Mouse (Mus musculus) midbrain, embryonic 16.5 days (tissue): ENCODE measurements at regions not wholly inside any gene's neighbourhood (a gene's known extent, or its start where the extent isn't known, plus 50 kb on each side); places are given as distances from the start of the nearest gene placed in this dataset.

ENCODE experiments used
- ATAC-seq: fragments of 200-750 bp; cut with Nextera tagmentation; 2 replicates; pipeline ENCODE4 v1.8.0; 2017; ENCODE audit warnings: moderate TSS enrichment
- H3K27ac ChIP-seq: fragments of 300-500 bp; sonication (generic); 2 replicates; pipeline ENCODE4 v1.5.1; 2014; ENCODE audit warnings: mild to moderate bottlenecking, low read length, mixed read lengths
- H3K27me3 ChIP-seq: fragments of 300-500 bp; sonication (generic); 2 replicates; pipeline ENCODE4 v1.6.1; 2014; ENCODE audit warnings: low read depth, low read length, mixed read lengths; ENCODE audit not compliant: control insufficient read depth, insufficient read depth
- H3K36me3 ChIP-seq: fragments of 300-500 bp; sonication (generic); 2 replicates; pipeline ENCODE4 v1.6.1; 2014; ENCODE audit warnings: mild to moderate bottlenecking, low read length, moderate library complexity, mixed read lengths; ENCODE audit not compliant: control insufficient read depth, insufficient read depth
- H3K4me1 ChIP-seq: fragments of 300-500 bp; sonication (generic); 2 replicates; pipeline ENCODE4 v1.6.1; 2014; ENCODE audit warnings: mild to moderate bottlenecking, low read length, mixed read lengths; ENCODE audit not compliant: control insufficient read depth, insufficient read depth
- H3K4me2 ChIP-seq: fragments of 300-500 bp; sonication (generic); 2 replicates; pipeline ENCODE4 v1.6.1; 2014; ENCODE audit warnings: mild to moderate bottlenecking, low read length, mixed read lengths
- H3K4me3 ChIP-seq: fragments of 300-500 bp; sonication (generic); 2 replicates; pipeline ENCODE4 v1.5.1; 2014; ENCODE audit warnings: low read depth, mild to moderate bottlenecking, low read length, moderate library complexity, mixed read lengths
- H3K9ac ChIP-seq: fragments of 300-500 bp; sonication (generic); 2 replicates; pipeline ENCODE4 v1.6.1; 2014; ENCODE audit warnings: low read depth, low read length, mixed read lengths
- H3K9me3 ChIP-seq: fragments of 300-500 bp; sonication (generic); replicated peaks from 2 replicates; pipeline ENCODE4 v1.6.1; 2014; ENCODE audit warnings: mild to moderate bottlenecking, low read length, mixed read lengths; ENCODE audit not compliant: control insufficient read depth, poor library complexity, severe bottlenecking
- WGBS: fragments of 180-500 bp; shearing (Covaris S2); extraction: QIAGEN DNeasy Blood & Tissue Kit; methylation state at CpG from one replicate; pipeline ENCODE4 v1.1.7; 2014; 5-methylcytosine and 5-hydroxymethylcytosine counted together

DNA sequence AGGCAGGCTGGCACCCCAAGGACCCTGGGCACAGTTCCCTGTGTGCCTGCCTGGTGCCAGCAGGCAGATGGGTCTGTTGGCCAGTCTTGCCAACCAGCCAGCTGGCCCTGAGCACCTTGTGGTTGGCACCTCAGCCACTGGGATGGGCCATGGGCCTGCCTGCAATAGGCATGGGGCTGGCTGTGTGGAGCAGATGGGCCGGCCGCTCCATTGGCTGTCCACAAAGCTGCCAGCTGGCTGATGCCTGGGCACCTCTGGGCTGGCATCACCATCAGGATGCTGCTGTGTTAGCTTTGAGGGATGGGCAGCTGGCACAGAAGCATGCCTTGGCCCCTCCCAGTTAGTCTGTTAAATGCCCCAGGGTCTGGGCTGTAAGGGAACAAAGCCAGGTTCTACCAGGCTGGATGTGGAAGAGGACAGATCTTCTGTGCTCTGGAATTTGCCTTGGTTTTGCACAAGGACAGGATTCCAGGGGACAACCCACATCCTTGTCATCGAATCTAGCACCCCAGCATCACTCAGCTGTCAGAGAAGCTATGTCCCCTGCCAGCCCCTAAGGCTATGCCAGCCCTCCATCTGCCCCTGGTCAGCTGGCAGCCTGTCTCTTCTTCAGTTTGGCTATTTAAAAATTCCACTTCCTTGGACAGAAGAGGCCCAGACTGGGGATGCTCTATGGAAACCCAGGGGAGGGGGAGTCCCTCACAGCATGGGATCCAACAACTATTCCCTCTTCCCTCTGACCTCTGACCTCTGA lies 201.8 kb downstream of the Gm26897 start:
- H3K4me3 ChIP-seq, result no peak overlapping the region
- H3K27me3 ChIP-seq, result no peaks in the 10 kb centered on the region
- 0 out of 2 replicates have a peak, but pooled peaks have one; percentile 45 for ATAC-seq
- H3K36me3 ChIP-seq, result no peaks in the 10 kb centered on the region
- 62% methylated on average over 3 of the region's 3 CpGs for WGBS
- H3K27ac ChIP-seq, result no peak overlapping the region
- H3K9ac ChIP-seq, result no peak overlapping the region
- H3K4me2 ChIP-seq, result no peak overlapping the region
- no peaks in the 10 kb centered on the region for H3K4me1 ChIP-seq
- H3K9me3 ChIP-seq, result no peaks in the 10 kb centered on the region

DNA sequence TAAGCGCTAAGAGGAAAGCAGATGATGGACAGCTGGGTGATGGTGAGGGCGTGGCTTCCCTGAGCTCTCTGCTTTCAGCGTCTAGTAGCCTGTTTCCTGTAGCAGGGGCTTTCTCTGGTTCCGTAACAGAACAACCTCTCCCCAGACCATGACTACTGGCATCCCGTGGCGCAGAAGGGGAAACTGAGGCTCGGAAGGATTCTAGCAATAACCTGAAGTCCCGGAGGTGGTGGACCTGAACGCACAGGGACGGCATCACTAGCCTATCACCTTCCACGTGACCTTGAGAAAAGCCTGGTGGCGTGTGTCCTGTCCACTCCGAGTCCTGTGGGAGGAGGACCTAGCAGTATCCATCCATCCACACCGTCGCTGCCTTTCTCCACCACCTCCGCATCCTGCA lies 208.1 kb downstream of the Gm26897 start:
- no peaks in the 10 kb centered on the region for H3K27me3 ChIP-seq
- H3K9me3 ChIP-seq, result no peaks in the 10 kb centered on the region
- WGBS, result 69% methylated on average over 16 of the region's 16 CpGs
- peak overlapping the region; percentile 60 for H3K27ac ChIP-seq
- H3K4me2 ChIP-seq, result no peak overlapping the region
- H3K9ac ChIP-seq, result no peak overlapping the region
- no peak for ATAC-seq
- peaks cover 31% of the 10 kb centered on the region for H3K4me1 ChIP-seq
- H3K36me3 ChIP-seq, result no peaks in the 10 kb centered on the region
- no peak overlapping the region for H3K4me3 ChIP-seq

DNA sequence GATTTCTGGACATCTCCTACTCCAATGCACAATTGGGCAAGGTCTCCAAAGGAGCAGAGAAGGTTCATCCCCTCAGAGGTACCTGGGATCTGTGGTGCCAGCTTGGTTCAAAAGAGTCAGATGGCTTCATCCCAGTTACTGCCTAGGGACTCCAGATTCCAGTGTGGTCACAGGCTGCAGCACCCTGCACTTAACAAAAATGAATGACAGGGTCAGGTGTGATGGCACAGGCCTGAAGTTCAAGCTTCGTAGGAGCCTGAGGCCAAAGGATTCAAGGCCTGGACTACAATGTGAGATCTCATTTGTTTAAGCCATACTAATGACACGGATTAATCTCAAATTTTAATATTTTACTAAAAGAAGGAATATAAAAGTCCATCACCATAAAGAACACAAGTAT lies 209.1 kb downstream of the Gm26897 start:
- no peaks in the 10 kb centered on the region for H3K27me3 ChIP-seq
- no peak for ATAC-seq
- no peak overlapping the region for H3K4me3 ChIP-seq
- no peak overlapping the region for H3K4me2 ChIP-seq
- no peaks in the 10 kb centered on the region for H3K9me3 ChIP-seq
- no peak overlapping the region for H3K9ac ChIP-seq
- 84% methylated on average over 2 of the region's 2 CpGs for WGBS
- H3K36me3 ChIP-seq, result no peaks in the 10 kb centered on the region
- peaks cover 31% of the 10 kb centered on the region for H3K4me1 ChIP-seq
- H3K27ac ChIP-seq, result peak overlapping the region; percentile 93

DNA sequence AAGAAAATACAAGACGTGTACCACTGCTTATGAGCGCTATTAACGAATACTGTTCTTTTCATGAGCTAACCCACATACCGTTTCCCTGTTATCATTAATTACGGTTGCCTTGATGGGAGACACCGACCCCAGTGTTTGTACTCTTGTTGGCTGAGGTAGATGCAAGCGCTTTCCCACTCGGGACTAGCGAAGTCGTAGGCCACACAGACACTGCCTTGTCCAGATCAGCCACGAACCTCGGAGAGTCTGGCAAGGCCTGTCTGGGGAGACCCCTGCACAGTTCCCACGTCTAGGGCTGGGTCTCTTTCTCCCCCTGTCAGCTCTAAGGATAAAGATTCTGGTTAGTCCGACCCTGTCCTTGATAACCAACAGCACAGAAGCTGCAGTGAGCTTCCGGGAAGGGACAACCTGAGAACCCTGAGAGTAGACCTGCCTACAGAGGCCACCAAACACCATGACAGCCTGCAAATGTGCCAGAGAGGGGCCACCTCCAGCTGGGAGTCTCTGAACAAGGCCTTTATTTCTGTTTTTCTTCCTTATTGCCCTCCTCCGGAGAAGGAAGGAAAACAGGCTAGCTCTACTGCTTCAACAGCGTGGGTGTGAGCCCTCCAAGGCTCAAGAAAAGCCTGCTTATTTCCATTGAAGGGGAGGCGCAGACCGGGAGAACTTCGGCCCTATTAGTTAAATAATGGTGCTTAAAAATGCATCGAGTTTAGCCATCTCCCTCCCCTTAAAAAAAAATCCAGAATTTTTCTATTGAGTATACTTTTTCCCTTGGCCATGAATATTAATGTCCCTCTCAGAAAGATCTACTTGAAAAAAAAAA lies 209.8 kb downstream of the Gm26897 start:
- Histone ChIP-seq H3K4me2 (peak overlapping the region; percentile 28), H3K4me1 (peaks cover 31% of the 10 kb centered on the region), H3K4me3 (no peak overlapping the region), H3K27ac (peak overlapping the region; percentile 93), H3K9me3 (no peaks in the 10 kb centered on the region), H3K27me3 (no peaks in the 10 kb centered on the region), H3K9ac (peak overlapping the region; percentile 31), H3K36me3 (no peaks in the 10 kb centered on the region)
- ATAC-seq, result peak; percentile 23; the same call in 1 of the 2 replicates
- 37% methylated on average over 21 of the region's 21 CpGs for WGBS

DNA sequence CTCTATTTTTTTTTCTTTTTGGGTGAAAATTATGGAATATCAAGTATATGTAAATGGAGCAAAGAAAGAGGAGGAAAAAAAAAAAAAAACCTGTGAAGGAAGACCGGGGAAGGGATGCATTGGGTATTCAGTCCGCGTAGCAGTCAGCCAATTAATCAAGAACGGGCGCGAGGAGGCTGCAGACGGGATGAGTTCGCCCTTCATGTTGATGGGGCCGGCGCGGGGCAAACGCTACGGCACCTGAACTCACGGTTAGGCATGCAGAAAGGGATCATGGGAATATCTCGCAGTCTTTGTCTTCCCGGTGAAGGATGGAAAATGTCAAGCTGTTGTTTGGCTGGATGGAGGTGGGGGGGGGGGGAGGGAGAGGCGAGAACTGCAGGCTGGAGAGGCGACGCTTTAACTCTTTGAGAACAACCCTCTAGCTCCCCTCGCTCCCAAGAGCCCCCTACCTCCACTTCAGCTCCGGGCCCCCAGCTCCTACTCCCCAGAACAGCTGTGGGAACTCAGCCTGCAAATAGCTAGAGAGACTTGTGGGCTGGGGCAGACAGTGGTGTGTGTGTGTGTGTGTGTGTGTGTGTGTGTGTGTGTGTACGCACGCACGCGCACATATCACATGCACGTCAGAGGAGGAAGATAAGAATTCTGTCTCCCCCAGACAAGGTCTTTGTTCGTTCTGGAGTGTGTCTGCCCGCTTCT lies 210.7 kb downstream of the Gm26897 start:
- Histone ChIP-seq H3K27me3 (no peaks in the 10 kb centered on the region), H3K9ac (peak overlapping the region; percentile 60)
- 18% methylated on average over 25 of the region's 28 CpGs for WGBS

DNA sequence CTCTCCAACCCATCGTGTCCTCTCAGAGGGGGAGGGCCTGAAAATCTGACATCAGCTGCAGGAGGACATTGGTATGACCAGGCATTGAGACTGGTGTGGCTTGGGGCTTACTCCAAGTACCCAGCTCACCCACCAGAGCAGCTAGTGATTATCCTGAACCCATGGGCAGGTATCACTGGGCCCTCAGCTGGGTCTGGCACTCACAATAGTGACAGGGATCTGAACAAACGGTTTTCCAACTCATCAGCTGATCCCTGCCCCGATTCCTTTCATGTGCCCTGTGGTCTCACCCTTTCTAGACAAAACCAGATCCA lies 211.2 kb downstream of the Gm26897 start:
- no peak overlapping the region for H3K4me3 ChIP-seq
- peaks cover 31% of the 10 kb centered on the region for H3K4me1 ChIP-seq
- H3K36me3 ChIP-seq, result no peaks in the 10 kb centered on the region
- 29% methylated on average over 3 of the region's 3 CpGs for WGBS
- 0 out of 2 replicates have a peak overlapping the region, but pooled peaks have one; percentile 60 for H3K9ac ChIP-seq
- peak; percentile 1; the same call in 1 of the 2 replicates for ATAC-seq
- H3K4me2 ChIP-seq, result peak overlapping the region; percentile 56
- H3K27ac ChIP-seq, result peak overlapping the region; percentile 93
- H3K9me3 ChIP-seq, result no peaks in the 10 kb centered on the region
- H3K27me3 ChIP-seq, result no peaks in the 10 kb centered on the region

More for the DNA sequence above, 210.7 kb downstream of the Gm26897 start:
- peak overlapping the region; percentile 93 for H3K27ac ChIP-seq
- no peaks in the 10 kb centered on the region for H3K9me3 ChIP-seq
- no peaks in the 10 kb centered on the region for H3K36me3 ChIP-seq
- peak; percentile 86 for ATAC-seq
- peaks cover 31% of the 10 kb centered on the region for H3K4me1 ChIP-seq
- peak overlapping the region; percentile 56 for H3K4me2 ChIP-seq
- peak overlapping the region; percentile 23 for H3K4me3 ChIP-seq

DNA sequence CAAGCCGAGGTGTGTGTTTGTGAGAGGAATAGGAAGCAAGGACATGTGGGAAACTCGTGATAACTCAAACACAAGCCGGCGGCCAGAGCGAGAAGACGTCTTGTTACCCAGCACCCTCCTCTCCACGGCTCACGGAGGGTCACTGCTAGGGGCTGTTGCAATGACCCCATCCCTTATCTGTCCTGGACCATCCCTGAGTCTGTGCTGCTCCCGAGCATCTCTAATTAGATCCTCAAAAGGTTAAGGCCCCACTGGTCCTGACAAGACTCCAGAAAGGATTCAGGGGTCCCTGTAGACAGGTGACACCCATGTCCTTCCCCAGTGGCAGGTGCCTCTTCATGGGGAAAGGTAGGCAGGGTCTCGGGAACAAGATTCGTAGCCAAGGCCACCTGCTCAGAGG lies 212.6 kb downstream of the Gm26897 start:
- 88% methylated on average over 11 of the region's 11 CpGs for WGBS
- Histone ChIP-seq H3K4me2 (no peak overlapping the region), H3K36me3 (no peaks in the 10 kb centered on the region), H3K9ac (no peak overlapping the region), H3K9me3 (no peaks in the 10 kb centered on the region), H3K27me3 (no peaks in the 10 kb centered on the region), H3K4me3 (no peak overlapping the region), H3K4me1 (peaks cover 31% of the 10 kb centered on the region), H3K27ac (no peak overlapping the region)
- ATAC-seq, result no peak

DNA sequence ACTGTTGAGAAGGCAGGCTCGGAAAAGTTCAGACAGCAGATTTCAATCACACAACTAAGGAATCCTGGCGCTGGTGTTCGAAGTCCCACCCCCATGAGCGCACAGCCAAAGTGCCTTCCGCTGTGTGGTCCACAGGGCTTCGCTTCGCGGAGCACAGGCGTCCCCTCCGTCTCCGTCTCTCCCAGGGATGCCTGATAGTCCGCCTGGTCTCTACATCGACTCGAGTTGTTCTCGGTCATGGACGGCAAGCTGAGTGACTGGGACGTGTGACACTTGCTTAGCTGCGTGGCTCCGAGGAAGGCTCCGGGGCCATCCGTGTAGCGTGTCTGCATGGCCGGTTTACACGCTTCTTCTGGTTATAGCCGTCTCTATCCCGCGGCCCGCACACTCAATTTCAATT lies 224.0 kb downstream of the Gm26897 start:
- Histone ChIP-seq H3K4me3 (no peak overlapping the region), H3K27ac (no peak overlapping the region), H3K9ac (no peak overlapping the region), H3K4me2 (peak overlapping the region; percentile 44), H3K9me3 (no peaks in the 10 kb centered on the region), H3K4me1 (peaks cover 4% of the 10 kb centered on the region), H3K36me3 (no peaks in the 10 kb centered on the region), H3K27me3 (no peaks in the 10 kb centered on the region; the same call in 1 of the 2 replicates)
- peak; percentile 48 for ATAC-seq
- WGBS, result 35% methylated on average over 28 of the region's 28 CpGs
